Mouse (Mus musculus): ENCODE results near the gene Zfp935.
"Not testable (repeated sequence)": the region's sequence is repeated elsewhere in the genome, so short reads cannot be mapped to it uniquely, and the experiment has no call there.

Gene Zfp935

GRCm38 (mm10) chr13:62558189-62559110, at the start of gene Zfp935:
Zfp935 (minus strand) TSS chr13:62558511.
- DNase-seq (ENCODE audit: low spot score) = not testable (repeated sequence)

DNA sequence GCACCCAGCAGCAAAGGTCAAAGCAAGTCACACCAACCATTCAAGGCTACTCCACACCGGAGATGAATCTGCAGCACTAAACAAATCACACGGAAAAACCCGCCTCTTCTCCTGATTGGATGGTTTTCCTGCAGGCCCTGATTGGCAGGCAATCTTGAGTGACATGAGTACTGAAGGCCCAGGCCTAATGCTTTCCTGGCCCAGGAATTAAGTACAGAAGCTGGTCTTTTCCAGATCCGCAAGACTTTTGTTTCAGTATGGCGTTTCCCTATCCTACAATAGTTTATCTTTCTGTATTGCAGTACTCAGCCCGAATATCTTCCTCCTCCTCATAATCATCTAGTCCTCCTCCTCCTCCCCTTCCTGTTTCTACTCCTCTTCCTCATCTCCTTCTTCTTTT, 12.8 kb upstream of the Zfp935 start, which contains the start of gene Zfp934:
Gene Zfp934, minus strand, starts transcription at position 101 of the 400 bp plus-strand sequence.
- DNase-seq (ENCODE audit: low spot score) = not testable (repeated sequence)

GRCm38 (mm10) chr13:62561696-62562095, 3.4 kb upstream of the Zfp935 start:
- DNase-seq (ENCODE audit: low spot score) = not testable (repeated sequence)

GRCm38 (mm10) chr13:62530129-62530528, 28.2 kb downstream of the Zfp935 start:
- not testable (repeated sequence) for DNase-seq (ENCODE audit: low spot score)

DNA sequence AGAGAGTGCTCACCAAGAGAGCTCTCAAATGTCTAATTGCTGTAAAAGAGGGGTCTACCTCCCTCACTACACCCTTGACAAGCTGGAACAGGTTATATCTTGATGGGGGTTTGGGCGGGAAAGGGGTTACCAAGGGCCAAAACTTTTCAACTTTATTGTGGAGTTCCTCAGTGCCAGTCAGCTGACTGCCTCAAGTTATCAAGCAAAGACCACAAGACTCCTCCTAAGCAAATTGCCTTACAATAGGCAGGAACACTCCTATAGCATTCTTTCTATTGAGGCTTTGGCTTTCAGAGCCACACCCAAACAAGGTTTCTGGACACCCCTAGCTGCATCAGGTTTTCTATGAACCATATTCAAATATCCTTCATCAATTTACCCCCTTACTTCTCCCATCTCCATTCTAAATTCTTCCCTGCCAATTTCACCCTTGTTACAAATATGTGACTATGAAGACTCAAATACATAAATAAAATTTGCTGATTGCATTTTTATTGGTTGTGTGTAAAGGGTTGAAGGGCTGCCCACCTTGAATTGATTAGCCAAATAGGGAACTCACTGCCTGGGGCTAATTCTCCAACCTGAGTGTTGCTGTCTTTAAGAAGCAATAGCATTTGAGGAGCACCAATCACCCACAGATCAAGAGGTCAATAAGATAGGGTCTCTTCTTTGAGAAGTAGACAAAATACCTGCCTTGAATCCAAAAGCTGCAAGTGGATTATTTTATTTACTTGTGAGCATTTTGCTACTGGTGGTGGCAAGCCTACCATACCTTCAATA, 47.5 kb downstream of the Zfp935 start:
- not testable (repeated sequence) for DNase-seq (ENCODE audit: low spot score)

GRCm38 (mm10) chr13:62472661-62473060, 85.7 kb downstream of the Zfp935 start:
- DNase-seq (ENCODE audit: low spot score) = not testable (repeated sequence)

DNA sequence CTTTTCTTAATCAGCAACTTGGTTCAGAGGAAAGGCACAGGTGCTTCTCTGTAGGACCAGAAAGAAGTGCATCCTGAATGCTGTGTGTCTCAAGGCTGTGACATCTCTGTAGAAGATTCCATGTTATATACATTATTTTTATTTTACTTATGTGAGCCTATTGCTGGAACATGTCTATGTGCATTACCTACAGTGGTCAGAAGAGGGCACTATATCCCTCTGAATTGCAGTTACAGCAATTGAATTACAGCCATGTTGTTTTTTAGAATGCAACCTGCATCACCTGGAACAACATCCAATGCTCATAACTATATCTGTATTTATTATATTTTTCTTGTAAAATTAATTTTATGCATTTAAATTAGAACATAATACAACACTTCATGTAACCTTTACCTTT, 88.4 kb downstream of the Zfp935 start:
- DNase-seq (ENCODE audit: low spot score) = peak; percentile 51

DNA sequence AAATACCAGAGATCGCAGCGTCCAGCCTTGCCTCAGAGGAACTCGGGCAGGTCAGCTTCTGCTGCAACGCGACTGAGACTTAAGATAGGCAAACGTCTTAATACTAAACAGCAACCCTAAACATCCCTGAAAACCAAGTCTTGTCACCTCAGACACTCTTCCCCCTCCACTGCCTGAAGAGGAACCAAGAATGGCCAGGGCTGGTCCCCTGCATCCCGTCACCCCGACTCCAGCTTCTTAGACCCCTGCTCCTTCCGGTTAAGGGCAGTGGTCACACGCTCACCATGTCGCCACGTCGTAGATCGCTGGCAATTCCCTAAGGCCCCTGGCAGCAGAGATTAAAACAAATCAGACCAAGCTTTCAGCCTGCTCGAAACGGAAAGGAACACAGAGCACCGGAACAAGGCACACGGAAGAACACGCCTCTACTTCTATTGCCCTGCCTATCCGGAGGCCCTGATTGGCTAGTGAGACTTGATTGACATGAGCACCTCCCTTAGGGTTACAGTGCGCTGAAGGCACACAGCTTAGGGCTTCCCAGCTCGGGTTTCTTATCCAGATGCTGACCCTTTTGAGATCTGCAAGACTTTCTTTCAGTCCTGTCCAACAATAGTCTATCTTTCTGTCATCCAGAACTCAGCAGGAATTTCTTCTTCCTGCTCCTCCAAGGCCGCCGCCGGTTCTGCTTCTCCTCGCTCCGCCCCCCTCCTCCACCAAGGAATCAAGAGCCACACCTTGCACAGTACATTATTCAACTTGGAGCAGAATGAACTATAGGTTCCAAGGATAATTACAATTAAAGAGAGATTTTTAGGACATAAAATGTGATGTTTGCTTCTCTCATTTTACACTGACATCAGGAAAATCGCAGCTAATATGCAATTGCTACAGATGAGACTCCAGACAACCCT, 91.6 kb downstream of the Zfp935 start, which contains the start of gene Gm49359:
Gene Gm49359, minus strand, starts transcription at position 409 of the 911 bp plus-strand sequence.
- DNase-seq (ENCODE audit: low spot score) = peak; percentile 94
